Mouse (Mus musculus): ENCODE data around the gene Flrt2. TPM values are rescaled to one million over a fixed set of nuclear protein-coding genes. Genes with fewer than 3 reads are reported as not detected.

Gene Flrt2
- polyA plus RNA-seq, 1 experiment = 1.4 TPM

DNA sequence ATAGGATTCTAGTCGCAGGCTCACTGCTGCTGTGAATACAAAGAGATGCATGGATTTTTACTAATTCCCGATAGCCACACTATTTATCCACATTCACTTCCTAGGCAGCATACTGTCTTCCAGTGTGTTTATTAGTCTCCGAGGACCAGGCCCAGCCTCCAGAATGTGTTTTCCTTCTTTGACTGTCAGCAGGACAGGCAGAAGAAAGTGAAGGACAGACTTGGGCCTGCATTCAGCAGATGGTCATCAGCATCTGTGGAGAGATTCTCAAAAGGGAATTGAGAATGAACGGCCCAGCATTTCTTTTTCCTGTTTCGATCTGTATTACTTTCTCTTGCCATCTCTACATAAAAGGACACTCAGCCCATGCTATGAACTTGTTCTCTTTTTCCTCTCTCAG, 46.0 kb downstream of the Flrt2 start:
- Histone ChIP-seq H3K4me1 (ENCODE audit: control insufficient read depth, insufficient read depth, low read length) (no peaks in the 10 kb centered on the region), H3K36me3 (ENCODE audit: control insufficient read depth, insufficient read depth, low read length, poor library complexity, severe bottlenecking) (no peaks in the 10 kb centered on the region), H3K27ac (ENCODE audit: insufficient read depth, low read length) (no peak overlapping the region), H3K4me3 (ENCODE audit: low read depth, low read length) (no peak overlapping the region), H3K27me3 (ENCODE audit: control insufficient read depth, insufficient read depth, low read length, poor library complexity, severe bottlenecking) (no peaks in the 10 kb centered on the region), H3K9me3 (replicated peaks; ENCODE audit: control insufficient read depth, insufficient read depth, low read length, poor library complexity, severe bottlenecking) (no peaks in the 10 kb centered on the region), H3K9ac (ENCODE audit: low read depth, poor library complexity, severe bottlenecking) (no peak overlapping the region)
- TF ChIP-seq CTCF (IDR thresholded peaks at IDR 0.05; ENCODE audit: low read depth, low read length) (no peak), EP300 (IDR thresholded peaks at IDR 0.05; ENCODE audit: insufficient read depth, low read depth, low read length) (no peak), POLR2A (IDR thresholded peaks at IDR 0.05; ENCODE audit: insufficient read depth, low read length) (no peak)

GRCm38 (mm10) chr12:95738491-95739135, 46.6 kb downstream of the Flrt2 start:
- H3K27me3 ChIP-seq (ENCODE audit: control insufficient read depth, insufficient read depth, low read length, poor library complexity, severe bottlenecking) = no peaks in the 10 kb centered on the region
- TF ChIP-seq EP300 (IDR thresholded peaks at IDR 0.05; ENCODE audit: insufficient read depth, low read depth, low read length) = no peak
- TF ChIP-seq CTCF (IDR thresholded peaks at IDR 0.05; ENCODE audit: low read depth, low read length) = no peak
- no peak for TF ChIP-seq POLR2A (IDR thresholded peaks at IDR 0.05; ENCODE audit: insufficient read depth, low read length)
- no peak overlapping the region for H3K4me3 ChIP-seq (ENCODE audit: low read depth, low read length)
- no peaks in the 10 kb centered on the region for H3K4me1 ChIP-seq (ENCODE audit: control insufficient read depth, insufficient read depth, low read length)
- H3K27ac ChIP-seq (ENCODE audit: insufficient read depth, low read length) = no peak overlapping the region
- H3K9me3 ChIP-seq (replicated peaks; ENCODE audit: control insufficient read depth, insufficient read depth, low read length, poor library complexity, severe bottlenecking) = no peaks in the 10 kb centered on the region
- H3K36me3 ChIP-seq (ENCODE audit: control insufficient read depth, insufficient read depth, low read length, poor library complexity, severe bottlenecking) = no peaks in the 10 kb centered on the region
- no peak overlapping the region for H3K9ac ChIP-seq (ENCODE audit: low read depth, poor library complexity, severe bottlenecking)

- no peak overlapping the region for H3K9ac ChIP-seq (ENCODE audit: low read depth, poor library complexity, severe bottlenecking)
- no peaks in the 10 kb centered on the region for H3K36me3 ChIP-seq (ENCODE audit: control insufficient read depth, insufficient read depth, low read length, poor library complexity, severe bottlenecking)
- no peaks in the 10 kb centered on the region for H3K9me3 ChIP-seq (replicated peaks; ENCODE audit: control insufficient read depth, insufficient read depth, low read length, poor library complexity, severe bottlenecking)
- H3K4me1 ChIP-seq (ENCODE audit: control insufficient read depth, insufficient read depth, low read length) = no peaks in the 10 kb centered on the region
- no peak overlapping the region for H3K4me3 ChIP-seq (ENCODE audit: low read depth, low read length)
- H3K27me3 ChIP-seq (ENCODE audit: control insufficient read depth, insufficient read depth, low read length, poor library complexity, severe bottlenecking) = no peaks in the 10 kb centered on the region
- TF ChIP-seq CTCF (IDR thresholded peaks at IDR 0.05; ENCODE audit: low read depth, low read length) = no peak
- no peak for TF ChIP-seq EP300 (IDR thresholded peaks at IDR 0.05; ENCODE audit: insufficient read depth, low read depth, low read length)
- no peak for TF ChIP-seq POLR2A (IDR thresholded peaks at IDR 0.05; ENCODE audit: insufficient read depth, low read length)
- no peak overlapping the region for H3K27ac ChIP-seq (ENCODE audit: insufficient read depth, low read length)
Observed at GRCm38 (mm10) chr12:95739739-95740138, 47.7 kb downstream of the Flrt2 start.

DNA sequence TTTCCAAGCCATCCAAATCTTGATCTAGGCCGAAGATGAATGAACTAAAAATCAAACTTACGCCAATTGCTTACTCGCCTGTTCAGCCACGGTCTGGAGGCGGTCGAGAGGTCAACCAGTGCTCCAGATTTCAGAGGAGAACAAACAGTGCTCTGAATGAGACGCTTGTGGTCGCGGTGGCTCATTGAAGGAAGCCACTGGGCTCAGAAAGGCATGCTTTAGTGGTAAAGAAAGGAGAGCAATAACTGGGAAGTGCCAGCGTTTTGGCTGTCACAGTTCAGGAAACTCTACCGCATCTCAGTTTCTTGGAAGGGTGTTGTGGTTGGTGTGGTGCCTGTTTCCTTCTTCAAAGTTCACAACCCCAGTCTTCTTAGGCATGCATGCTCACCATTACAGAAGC, 49.3 kb downstream of the Flrt2 start:
- H3K9ac ChIP-seq (ENCODE audit: low read depth, poor library complexity, severe bottlenecking) = no peak overlapping the region
- no peak overlapping the region for H3K27ac ChIP-seq (ENCODE audit: insufficient read depth, low read length)
- H3K27me3 ChIP-seq (ENCODE audit: control insufficient read depth, insufficient read depth, low read length, poor library complexity, severe bottlenecking) = no peaks in the 10 kb centered on the region
- H3K4me3 ChIP-seq (ENCODE audit: low read depth, low read length) = no peak overlapping the region
- TF ChIP-seq CTCF (IDR thresholded peaks at IDR 0.05; ENCODE audit: low read depth, low read length) = no peak
- H3K36me3 ChIP-seq (ENCODE audit: control insufficient read depth, insufficient read depth, low read length, poor library complexity, severe bottlenecking) = no peaks in the 10 kb centered on the region
- no peaks in the 10 kb centered on the region for H3K4me1 ChIP-seq (ENCODE audit: control insufficient read depth, insufficient read depth, low read length)
- no peaks in the 10 kb centered on the region for H3K9me3 ChIP-seq (replicated peaks; ENCODE audit: control insufficient read depth, insufficient read depth, low read length, poor library complexity, severe bottlenecking)

- Histone ChIP-seq H3K9me3 (replicated peaks; ENCODE audit: control insufficient read depth, insufficient read depth, low read length, poor library complexity, severe bottlenecking) (no peaks in the 10 kb centered on the region), H3K27me3 (ENCODE audit: control insufficient read depth, insufficient read depth, low read length, poor library complexity, severe bottlenecking) (no peaks in the 10 kb centered on the region), H3K9ac (ENCODE audit: low read depth, poor library complexity, severe bottlenecking) (no peak overlapping the region), H3K36me3 (ENCODE audit: control insufficient read depth, insufficient read depth, low read length, poor library complexity, severe bottlenecking) (no peaks in the 10 kb centered on the region), H3K4me3 (ENCODE audit: low read depth, low read length) (no peak overlapping the region), H3K4me1 (ENCODE audit: control insufficient read depth, insufficient read depth, low read length) (no peaks in the 10 kb centered on the region), H3K27ac (ENCODE audit: insufficient read depth, low read length) (no peak overlapping the region)
- TF ChIP-seq EP300 (IDR thresholded peaks at IDR 0.05; ENCODE audit: insufficient read depth, low read depth, low read length) = no peak
- TF ChIP-seq CTCF (IDR thresholded peaks at IDR 0.05; ENCODE audit: low read depth, low read length) = no peak
- no peak for TF ChIP-seq POLR2A (IDR thresholded peaks at IDR 0.05; ENCODE audit: insufficient read depth, low read length)
Observed at GRCm38 (mm10) chr12:95744307-95744706, 52.3 kb downstream of the Flrt2 start.

DNA sequence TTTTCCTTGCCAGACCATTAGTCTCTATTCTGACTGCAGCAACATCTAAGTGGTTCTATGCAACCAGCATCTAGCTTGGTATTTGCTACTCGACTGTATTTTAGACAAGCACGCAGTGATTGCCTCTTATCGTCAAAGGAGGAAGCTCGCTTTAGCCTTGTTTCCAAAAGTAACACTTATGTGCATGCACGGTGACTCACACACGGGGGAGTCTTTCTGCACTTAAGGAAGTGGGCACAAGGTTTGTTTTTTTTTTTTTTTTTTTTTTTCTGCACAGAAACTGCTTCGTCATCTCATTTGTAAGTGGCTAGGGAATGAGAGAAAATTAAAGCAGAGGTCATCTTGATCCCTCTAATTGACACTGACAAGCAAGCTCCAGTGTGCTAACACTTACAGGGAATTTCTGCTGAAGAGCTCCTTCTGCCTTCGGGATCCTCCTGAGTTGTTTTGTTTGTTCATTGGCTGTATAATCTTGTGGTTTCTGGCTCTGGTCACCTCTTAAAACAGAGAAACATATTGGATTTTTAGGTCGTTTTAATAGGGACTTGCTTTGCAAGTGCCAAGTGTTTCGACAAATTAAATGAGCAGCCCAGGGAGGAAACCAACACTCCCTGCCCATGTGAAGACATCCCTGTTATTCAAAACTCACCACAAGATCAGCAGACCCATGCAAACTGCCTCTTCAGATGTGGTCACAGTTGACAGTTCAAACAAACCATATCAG, 55.0 kb downstream of the Flrt2 start:
- H3K27ac ChIP-seq (ENCODE audit: insufficient read depth, low read length) = no peak overlapping the region
- H3K9me3 ChIP-seq (replicated peaks; ENCODE audit: control insufficient read depth, insufficient read depth, low read length, poor library complexity, severe bottlenecking) = no peaks in the 10 kb centered on the region
- H3K4me1 ChIP-seq (ENCODE audit: control insufficient read depth, insufficient read depth, low read length) = no peaks in the 10 kb centered on the region
- H3K27me3 ChIP-seq (ENCODE audit: control insufficient read depth, insufficient read depth, low read length, poor library complexity, severe bottlenecking) = no peaks in the 10 kb centered on the region
- H3K9ac ChIP-seq (ENCODE audit: low read depth, poor library complexity, severe bottlenecking) = no peak overlapping the region
- no peak for TF ChIP-seq EP300 (IDR thresholded peaks at IDR 0.05; ENCODE audit: insufficient read depth, low read depth, low read length)
- TF ChIP-seq CTCF (IDR thresholded peaks at IDR 0.05; ENCODE audit: low read depth, low read length) = no peak
- no peak overlapping the region for H3K4me3 ChIP-seq (ENCODE audit: low read depth, low read length)
- no peaks in the 10 kb centered on the region for H3K36me3 ChIP-seq (ENCODE audit: control insufficient read depth, insufficient read depth, low read length, poor library complexity, severe bottlenecking)

Measured in ES-Bruce4 (cell line).